Mouse (Mus musculus): ENCODE results near the gene Mrpl54.
A peak's percentile ranks its signal among the peaks of the same experiment; 100 is the strongest.
"Not testable (repeated sequence)": the region's sequence is repeated elsewhere in the genome, so short reads cannot be mapped to it uniquely, and the experiment has no call there.

Gene Mrpl54

DNA sequence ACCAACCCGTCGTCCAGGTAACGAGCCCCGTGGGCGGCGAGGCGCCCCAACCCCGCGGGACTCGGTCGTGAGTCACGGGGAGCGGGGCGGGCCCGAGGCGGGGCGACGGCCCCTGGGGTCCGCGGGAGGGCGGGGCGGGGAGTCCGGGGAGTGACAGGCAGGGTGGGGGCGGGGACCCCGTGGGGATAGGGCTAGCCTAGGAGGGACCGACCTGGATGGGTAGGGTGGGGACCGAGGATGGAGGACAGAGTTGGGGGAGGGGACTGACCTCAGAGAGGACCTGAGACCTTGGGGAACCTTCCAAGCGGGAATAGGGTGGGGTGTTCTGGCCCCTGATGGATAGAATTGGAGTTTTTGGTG, 33.5 kb downstream of the Mrpl54 start:
- Histone ChIP-seq H3K4me3 (replicated peaks; ENCODE audit: low read length) (peak overlapping the region; percentile 84), H3K27me3 (ENCODE audit: insufficient read depth, low read length) (peaks cover 5% of the 10 kb centered on the region; the same call in 1 of the 2 replicates), H3K9me3 (ENCODE audit: low read length) (no peaks in the 10 kb centered on the region), H3K4me1 (replicated peaks; ENCODE audit: low read depth, low read length) (peaks cover 92% of the 10 kb centered on the region), H3K36me3 (ENCODE audit: insufficient read depth, low read length) (no peaks in the 10 kb centered on the region)
- TF ChIP-seq NANOG (IDR thresholded peaks at IDR 0.05; ENCODE audit: borderline replicate concordance, low read length) = no peak
- no peak for TF ChIP-seq POU5F1 (IDR thresholded peaks at IDR 0.05; ENCODE audit: borderline replicate concordance, low read length)
- TF ChIP-seq CTCF (conservative IDR thresholded peaks at IDR 0.05; ENCODE audit: low read length) = no peak

GRCm38 (mm10) chr10:81232580-81233225, 34.0 kb downstream of the Mrpl54 start, which contains the start of gene Zfr2:
Gene Zfr2, plus strand, starts transcription at chr10:81233155.
- Histone ChIP-seq H3K36me3 (ENCODE audit: insufficient read depth, low read length) (no peaks in the 10 kb centered on the region), H3K4me1 (replicated peaks; ENCODE audit: low read depth, low read length) (peaks cover 90% of the 10 kb centered on the region), H3K9me3 (ENCODE audit: low read length) (no peaks in the 10 kb centered on the region), H3K27me3 (ENCODE audit: insufficient read depth, low read length) (peaks cover 5% of the 10 kb centered on the region; the same call in 1 of the 2 replicates), H3K4me3 (replicated peaks; ENCODE audit: low read length) (peak within 1 kb of the TSS; percentile 84)
- no peak for TF ChIP-seq NANOG (IDR thresholded peaks at IDR 0.05; ENCODE audit: borderline replicate concordance, low read length)
- TF ChIP-seq POU5F1 (IDR thresholded peaks at IDR 0.05; ENCODE audit: borderline replicate concordance, low read length) = no peak
- TF ChIP-seq CTCF (conservative IDR thresholded peaks at IDR 0.05; ENCODE audit: low read length) = no peak

DNA sequence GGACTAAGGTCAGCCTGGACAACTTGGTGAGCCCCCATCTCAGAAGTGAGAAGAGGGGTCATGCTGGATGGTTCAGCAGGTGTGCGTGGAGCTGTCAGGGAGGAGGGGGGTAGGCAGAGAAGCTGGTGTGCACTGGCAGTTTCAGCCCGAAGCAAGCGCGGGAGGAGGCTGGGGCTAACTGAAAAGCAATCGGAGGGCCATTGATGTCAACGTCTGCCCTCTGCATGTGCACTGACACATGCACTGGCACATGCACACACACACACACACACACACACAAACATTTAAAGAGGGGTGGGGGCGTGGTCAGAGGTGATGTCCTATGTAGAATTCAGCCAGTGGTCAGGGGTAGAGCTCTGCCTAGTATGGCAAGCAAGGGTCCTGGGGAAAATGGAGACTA, 35.3 kb downstream of the Mrpl54 start:
- H3K4me3 ChIP-seq (replicated peaks; ENCODE audit: low read length) = 0 out of 2 replicates have a peak overlapping the region, but pooled peaks have one; percentile 60
- H3K4me1 ChIP-seq (replicated peaks; ENCODE audit: low read depth, low read length) = peaks cover 77% of the 10 kb centered on the region
- H3K9me3 ChIP-seq (ENCODE audit: low read length) = no peaks in the 10 kb centered on the region
- H3K36me3 ChIP-seq (ENCODE audit: insufficient read depth, low read length) = no peaks in the 10 kb centered on the region
- TF ChIP-seq NANOG (IDR thresholded peaks at IDR 0.05; ENCODE audit: borderline replicate concordance, low read length) = no peak
- no peak for TF ChIP-seq CTCF (conservative IDR thresholded peaks at IDR 0.05; ENCODE audit: low read length)
- TF ChIP-seq POU5F1 (IDR thresholded peaks at IDR 0.05; ENCODE audit: borderline replicate concordance, low read length) = no peak
- peaks cover 5% of the 10 kb centered on the region; the same call in 1 of the 2 replicates for H3K27me3 ChIP-seq (ENCODE audit: insufficient read depth, low read length)

GRCm38 (mm10) chr10:81230438-81231332, 36.0 kb downstream of the Mrpl54 start, which contains the start of gene Atcay:
Gene Atcay, minus strand, starts transcription at chr10:81230833.
- H3K4me3 ChIP-seq (replicated peaks; ENCODE audit: low read length) = peak within 1 kb of the TSS; percentile 60
- H3K4me1 ChIP-seq (replicated peaks; ENCODE audit: low read depth, low read length) = peaks cover 70% of the 10 kb centered on the region
- no peaks in the 10 kb centered on the region for H3K36me3 ChIP-seq (ENCODE audit: insufficient read depth, low read length)
- no peaks in the 10 kb centered on the region for H3K9me3 ChIP-seq (ENCODE audit: low read length)
- H3K27me3 ChIP-seq (ENCODE audit: insufficient read depth, low read length) = peaks cover 5% of the 10 kb centered on the region; the same call in 1 of the 2 replicates
- TF ChIP-seq CTCF (conservative IDR thresholded peaks at IDR 0.05; ENCODE audit: low read length) (peak; percentile 58), POU5F1 (IDR thresholded peaks at IDR 0.05; ENCODE audit: borderline replicate concordance, low read length) (no peak)

- Histone ChIP-seq H3K4me1 (replicated peaks; ENCODE audit: low read depth, low read length) (peaks cover 63% of the 10 kb centered on the region), H3K36me3 (ENCODE audit: insufficient read depth, low read length) (no peaks in the 10 kb centered on the region), H3K9me3 (ENCODE audit: low read length) (no peaks in the 10 kb centered on the region), H3K27me3 (ENCODE audit: insufficient read depth, low read length) (peaks cover 5% of the 10 kb centered on the region; the same call in 1 of the 2 replicates), H3K4me3 (replicated peaks; ENCODE audit: low read length) (peak overlapping the region; percentile 60)
- no peak for TF ChIP-seq CTCF (conservative IDR thresholded peaks at IDR 0.05; ENCODE audit: low read length)
- no peak for TF ChIP-seq POU5F1 (IDR thresholded peaks at IDR 0.05; ENCODE audit: borderline replicate concordance, low read length)
- TF ChIP-seq NANOG (IDR thresholded peaks at IDR 0.05; ENCODE audit: borderline replicate concordance, low read length) = no peak
Observed at GRCm38 (mm10) chr10:81229735-81230437, 36.8 kb downstream of the Mrpl54 start.

GRCm38 (mm10) chr10:81223731-81224130, 43.0 kb downstream of the Mrpl54 start:
- H3K9me3 ChIP-seq (ENCODE audit: low read length); H3K27me3 ChIP-seq (ENCODE audit: insufficient read depth, low read length); H3K36me3 ChIP-seq (ENCODE audit: insufficient read depth, low read length); H3K4me3 ChIP-seq (replicated peaks; ENCODE audit: low read length): not testable (repeated sequence)
- peaks cover 44% of the 10 kb centered on the region for H3K4me1 ChIP-seq (replicated peaks; ENCODE audit: low read depth, low read length)

DNA sequence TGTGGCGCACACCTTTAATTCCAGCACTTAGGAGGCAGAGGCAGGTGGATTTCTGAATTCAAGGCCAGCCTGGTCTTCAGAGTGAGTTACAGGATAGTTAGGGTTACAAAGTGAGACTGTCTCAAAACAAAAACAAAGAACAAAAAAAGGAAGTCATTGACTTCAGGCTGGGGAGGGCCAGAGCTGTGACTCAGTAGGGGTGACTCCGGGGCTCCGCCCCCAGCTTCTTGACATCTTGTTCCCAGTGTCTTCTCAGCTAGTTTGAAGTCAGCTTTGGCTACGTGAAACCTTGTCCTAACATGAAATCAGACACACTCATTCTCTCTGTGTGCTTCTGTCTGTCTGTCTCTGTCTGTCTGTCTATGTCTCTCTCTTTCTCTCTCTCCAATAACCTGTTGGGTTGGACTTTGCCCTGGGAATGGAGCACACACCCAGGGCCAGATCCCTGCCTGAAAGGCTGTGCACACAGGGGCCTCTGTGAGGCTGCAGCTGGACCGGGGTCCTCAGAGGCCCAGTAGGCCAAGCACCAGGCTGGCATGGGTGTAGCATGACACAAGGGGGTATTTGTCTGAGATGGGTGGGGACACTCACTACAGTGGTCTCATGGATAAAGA, 45.2 kb downstream of the Mrpl54 start:
- TF ChIP-seq POU5F1 (IDR thresholded peaks at IDR 0.05; ENCODE audit: borderline replicate concordance, low read length) (no peak), NANOG (IDR thresholded peaks at IDR 0.05; ENCODE audit: borderline replicate concordance, low read length) (no peak)
- Histone ChIP-seq H3K9me3 (ENCODE audit: low read length) (peaks cover 8% of the 10 kb centered on the region), H3K4me3 (replicated peaks; ENCODE audit: low read length) (no peak overlapping the region)

DNA sequence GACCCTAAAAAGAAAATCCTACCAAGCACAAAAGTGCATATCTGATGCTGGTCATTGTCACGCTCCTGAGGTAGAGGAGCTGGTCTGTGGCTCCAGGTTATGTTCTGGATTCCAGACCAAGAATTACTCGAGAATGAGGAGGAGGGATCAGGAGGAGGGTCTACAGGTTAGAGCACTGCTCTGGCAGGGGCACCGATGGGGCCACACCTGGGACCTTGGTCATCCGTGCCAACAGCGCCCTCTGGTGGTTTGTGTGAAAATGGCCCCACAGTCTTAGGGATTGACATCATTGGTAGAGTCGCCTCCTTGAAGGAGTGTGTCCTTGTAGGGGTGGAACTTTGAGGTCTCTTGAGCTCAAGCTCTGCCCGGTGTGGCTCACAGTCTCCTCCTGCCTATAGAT, 48.8 kb downstream of the Mrpl54 start:
- peaks cover 8% of the 10 kb centered on the region for H3K9me3 ChIP-seq (ENCODE audit: low read length)
- H3K27me3 ChIP-seq (ENCODE audit: insufficient read depth, low read length) = no peaks in the 10 kb centered on the region
- H3K4me1 ChIP-seq (replicated peaks; ENCODE audit: low read depth, low read length) = peaks cover 40% of the 10 kb centered on the region
- TF ChIP-seq NANOG (IDR thresholded peaks at IDR 0.05; ENCODE audit: borderline replicate concordance, low read length) = no peak
- peak; percentile 79 for TF ChIP-seq CTCF (conservative IDR thresholded peaks at IDR 0.05; ENCODE audit: low read length)
- no peak overlapping the region for H3K4me3 ChIP-seq (replicated peaks; ENCODE audit: low read length)
- no peaks in the 10 kb centered on the region for H3K36me3 ChIP-seq (ENCODE audit: insufficient read depth, low read length)

More for the DNA sequence above, 45.2 kb downstream of the Mrpl54 start:
- H3K36me3 ChIP-seq (ENCODE audit: insufficient read depth, low read length) = no peaks in the 10 kb centered on the region
- H3K4me1 ChIP-seq (replicated peaks; ENCODE audit: low read depth, low read length) = peaks cover 42% of the 10 kb centered on the region
- no peaks in the 10 kb centered on the region for H3K27me3 ChIP-seq (ENCODE audit: insufficient read depth, low read length)
